Mouse (Mus musculus) stomach, embryonic 14.5 days (tissue): ENCODE measurements around the gene E2f6. TPM values are rescaled to one million over a fixed set of nuclear protein-coding genes. Genes with fewer than 3 reads are reported as not detected.
A peak's percentile ranks its signal among the peaks of the same experiment; 100 is the strongest.

Source experiments
- ATAC-seq: fragments of 200-750 bp; cut with Nextera tagmentation; 2 replicates; pipeline ENCODE4 v1.8.0; 2017; ENCODE audit warnings: low read depth, moderate TSS enrichment; ENCODE audit not compliant: insufficient number of reproducible peaks, insufficient read depth, low FRiP score
- H3K27ac ChIP-seq: fragments of 300-500 bp; sonication (generic); 2 replicates; pipeline ENCODE4 v1.5.1; 2014; ENCODE audit warnings: mild to moderate bottlenecking, low read length, moderate library complexity, mixed read lengths
- H3K27me3 ChIP-seq: fragments of 300-500 bp; sonication (generic); 2 replicates; pipeline ENCODE4 v1.6.1; 2014; ENCODE audit warnings: low read length, control low read depth, mixed read lengths; ENCODE audit not compliant: control insufficient read depth, insufficient read depth
- H3K36me3 ChIP-seq: fragments of 300-500 bp; sonication (generic); 2 replicates; pipeline ENCODE4 v1.6.1; 2014; ENCODE audit warnings: mild to moderate bottlenecking, control low read depth, low read length, moderate library complexity, mixed read lengths; ENCODE audit not compliant: control insufficient read depth, insufficient read depth
- H3K4me1 ChIP-seq: fragments of 300-500 bp; sonication (generic); 2 replicates; pipeline ENCODE4 v1.6.1; 2014; ENCODE audit warnings: low read length, control low read depth, mixed read lengths; ENCODE audit not compliant: control insufficient read depth, insufficient read depth
- H3K4me2 ChIP-seq: fragments of 300-500 bp; sonication (generic); replicated peaks from 2 replicates; pipeline ENCODE4 v1.6.1; 2014; ENCODE audit warnings: low read depth, low read length, control low read depth
- H3K4me3 ChIP-seq: fragments of 300-500 bp; sonication (generic); 2 replicates; pipeline ENCODE4 v1.5.1; 2014; ENCODE audit warnings: low read depth, low read length, control low read depth
- H3K9ac ChIP-seq: fragments of 300-500 bp; sonication (generic); replicated peaks from 2 replicates; pipeline ENCODE4 v1.6.1; 2014; ENCODE audit warnings: low read depth, mild to moderate bottlenecking, control low read depth, low read length, moderate library complexity, mixed read lengths
- H3K9me3 ChIP-seq: fragments of 300-500 bp; sonication (generic); 2 replicates; pipeline ENCODE4 v1.6.1; 2016; ENCODE audit warnings: low read depth, low read length, control low read depth; ENCODE audit not compliant: control insufficient read depth
- WGBS: fragments of 180-500 bp; shearing (Covaris S2); extraction: QIAGEN DNeasy Blood & Tissue Kit; methylation state at CpG from one replicate; pipeline ENCODE4 v1.1.7; 2014; 5-methylcytosine and 5-hydroxymethylcytosine counted together
- polyA plus RNA-seq: library from polyadenylated mRNA; unstranded; fragments of >200 nt; fragmentation: Nextera tagmentation; extraction: Ambion mirVana; gene quantifications from 2 replicates; pipeline ENCODE4 v1.2.1, GENCODE M21; 2014

The E2f6 gene
- polyA plus RNA-seq, 1 experiment from 2014 or later: 49.1 TPM

GRCm38 (mm10) chr12:16860533-16860932 lies 49.8 kb downstream of the E2f6 start:
- no peaks in the 10 kb centered on the region for H3K36me3 ChIP-seq
- H3K4me3 ChIP-seq: no peak overlapping the region
- H3K4me1 ChIP-seq: peaks cover 2% of the 10 kb centered on the region; the same call in 1 of the 2 replicates
- H3K4me2 ChIP-seq: no peak overlapping the region
- ATAC-seq: no peak
- no peaks in the 10 kb centered on the region for H3K27me3 ChIP-seq
- no peak overlapping the region for H3K9ac ChIP-seq
- WGBS: 48% methylated on average over 1 of the region's 1 CpGs
- no peaks in the 10 kb centered on the region for H3K9me3 ChIP-seq
- peak overlapping the region; percentile 66; the same call in 1 of the 2 replicates for H3K27ac ChIP-seq

- H3K4me3 ChIP-seq: no peak overlapping the region
- WGBS: 37% methylated on average over 3 of the region's 3 CpGs
- no peak overlapping the region for H3K9ac ChIP-seq
- peaks cover 6% of the 10 kb centered on the region for H3K4me1 ChIP-seq
- no peaks in the 10 kb centered on the region for H3K27me3 ChIP-seq
- no peaks in the 10 kb centered on the region for H3K9me3 ChIP-seq
- no peak for ATAC-seq
- no peak overlapping the region for H3K4me2 ChIP-seq
- H3K36me3 ChIP-seq: no peaks in the 10 kb centered on the region
- peak overlapping the region; percentile 66; the same call in 1 of the 2 replicates for H3K27ac ChIP-seq
These were observed 50.2 kb downstream of the E2f6 start for GRCm38 (mm10) chr12:16860961-16861360.

- no peak overlapping the region for H3K9ac ChIP-seq
These were observed 53.7 kb downstream of the E2f6 start for GRCm38 (mm10) chr12:16864477-16864876.

GRCm38 (mm10) chr12:16865871-16866270 lies 55.1 kb downstream of the E2f6 start:
- no peak for ATAC-seq
- H3K4me2 ChIP-seq: no peak overlapping the region
- 32% methylated on average over 3 of the region's 3 CpGs for WGBS
- no peak overlapping the region for H3K9ac ChIP-seq
- peaks cover 37% of the 10 kb centered on the region for H3K4me1 ChIP-seq
- H3K4me3 ChIP-seq: no peak overlapping the region
- no peaks in the 10 kb centered on the region for H3K27me3 ChIP-seq
- no peaks in the 10 kb centered on the region for H3K36me3 ChIP-seq
- H3K27ac ChIP-seq: peak overlapping the region; percentile 23; the same call in 1 of the 2 replicates
- H3K9me3 ChIP-seq: no peaks in the 10 kb centered on the region

More at GRCm38 (mm10) chr12:16864477-16864876, 53.7 kb downstream of the E2f6 start:
- Histone ChIP-seq H3K36me3 (no peaks in the 10 kb centered on the region), H3K27me3 (no peaks in the 10 kb centered on the region), H3K4me1 (peaks cover 25% of the 10 kb centered on the region), H3K9me3 (no peaks in the 10 kb centered on the region), H3K4me3 (no peak overlapping the region), H3K27ac (no peak overlapping the region), H3K4me2 (no peak overlapping the region)
- 78% methylated on average over 4 of the region's 4 CpGs for WGBS
- no peak for ATAC-seq

GRCm38 (mm10) chr12:16866460-16866859 lies 55.7 kb downstream of the E2f6 start:
- no peak overlapping the region for H3K4me3 ChIP-seq
- H3K27ac ChIP-seq: peak overlapping the region; percentile 23; the same call in 1 of the 2 replicates
- 5% methylated on average over 3 of the region's 3 CpGs for WGBS
- H3K4me2 ChIP-seq: no peak overlapping the region
- H3K36me3 ChIP-seq: no peaks in the 10 kb centered on the region
- no peak overlapping the region for H3K9ac ChIP-seq
- H3K9me3 ChIP-seq: no peaks in the 10 kb centered on the region
- H3K4me1 ChIP-seq: peaks cover 38% of the 10 kb centered on the region
- 0 out of 2 replicates have a peak, but pooled peaks have one; percentile 5 for ATAC-seq
- H3K27me3 ChIP-seq: no peaks in the 10 kb centered on the region

GRCm38 (mm10) chr12:16867306-16867705 lies 56.5 kb downstream of the E2f6 start:
- Histone ChIP-seq H3K4me3 (no peak overlapping the region), H3K36me3 (no peaks in the 10 kb centered on the region), H3K27ac (no peak overlapping the region), H3K4me2 (no peak overlapping the region), H3K9ac (no peak overlapping the region), H3K9me3 (no peaks in the 10 kb centered on the region), H3K27me3 (no peaks in the 10 kb centered on the region), H3K4me1 (peaks cover 38% of the 10 kb centered on the region)
- no peak for ATAC-seq
- WGBS: 58% methylated on average over 7 of the region's 7 CpGs

- H3K27me3 ChIP-seq: no peaks in the 10 kb centered on the region
- peaks cover 44% of the 10 kb centered on the region for H3K4me1 ChIP-seq
- no peaks in the 10 kb centered on the region for H3K36me3 ChIP-seq
- H3K9ac ChIP-seq: no peak overlapping the region
- H3K27ac ChIP-seq: no peak overlapping the region
- no peaks in the 10 kb centered on the region for H3K9me3 ChIP-seq
- WGBS: 80% methylated on average over 6 of the region's 6 CpGs
- no peak for ATAC-seq
- H3K4me3 ChIP-seq: no peak overlapping the region
- no peak overlapping the region for H3K4me2 ChIP-seq
These were observed 57.9 kb downstream of the E2f6 start for GRCm38 (mm10) chr12:16868618-16869017.

GRCm38 (mm10) chr12:16869091-16869778 lies 58.5 kb downstream of the E2f6 start:
- no peak for ATAC-seq
- Histone ChIP-seq H3K36me3 (no peaks in the 10 kb centered on the region), H3K4me1 (peaks cover 46% of the 10 kb centered on the region), H3K4me3 (no peak overlapping the region), H3K27me3 (no peaks in the 10 kb centered on the region), H3K9ac (no peak overlapping the region), H3K4me2 (no peak overlapping the region), H3K9me3 (no peaks in the 10 kb centered on the region), H3K27ac (peak overlapping the region; percentile 90; the same call in 1 of the 2 replicates)
- 59% methylated on average over 8 of the region's 8 CpGs for WGBS
